Mouse (Mus musculus) lung, postnatal 0 days (tissue): ENCODE measurements around the gene Smoc2.

Experiments
- CTCF ChIP-seq: IDR thresholded peaks from 2 replicates; pipeline ENCODE4 v1.5.1; 2016; ENCODE audit warnings: antibody characterized with exemption, mild to moderate bottlenecking
- EP300 ChIP-seq: IDR thresholded peaks from 2 replicates; pipeline ENCODE4 v1.6.1; 2016; ENCODE audit warnings: antibody characterized with exemption, mild to moderate bottlenecking, control low read depth

DNA sequence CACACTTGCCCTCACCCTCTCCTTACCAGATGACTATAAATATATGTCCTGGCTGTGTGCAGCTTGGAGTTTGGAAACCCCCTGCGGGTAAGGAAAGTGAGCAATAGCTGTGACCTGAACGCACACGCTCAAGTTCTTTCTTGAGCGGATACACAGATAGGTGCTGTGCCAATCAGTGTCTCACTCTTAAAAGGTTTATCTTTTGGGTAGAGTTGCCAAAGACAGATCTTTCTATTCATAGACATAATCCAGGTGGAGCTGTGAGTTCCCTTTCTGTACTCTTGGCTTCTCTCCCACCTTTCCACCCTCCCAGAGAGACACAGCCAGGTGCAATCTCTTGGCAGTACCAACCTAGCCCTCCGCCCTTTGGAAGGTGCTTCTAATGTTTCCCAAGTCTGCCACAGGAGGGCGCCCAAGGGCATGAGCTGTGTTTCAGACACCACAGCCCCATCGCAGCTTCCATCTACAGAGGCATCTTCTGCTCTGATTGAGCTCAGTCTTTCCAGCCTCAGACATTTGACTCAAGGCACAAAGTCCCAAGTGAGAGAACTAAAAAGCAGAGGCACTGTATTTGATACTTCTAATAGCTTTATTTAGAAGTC lies 8.8 kb downstream of the Smoc2 start:
- TF ChIP-seq CTCF (peak; percentile 95), EP300 (no peak)
